Mouse (Mus musculus) olfactory bulb, adult 2 months (tissue): ENCODE results near the gene Clstn1.

Experiments
- CTCF ChIP-seq: fragments of 200-500 bp; IDR thresholded peaks from 2 replicates; pipeline ENCODE4 v1.5.1; 2012; ENCODE audit warnings: low read depth, mild to moderate bottlenecking, low read length, moderate library complexity; ENCODE audit not compliant: insufficient read depth
- POLR2A ChIP-seq: fragments of 200-500 bp; IDR thresholded peaks from 2 replicates; pipeline ENCODE4 v1.6.1; 2012; ENCODE audit warnings: mild to moderate bottlenecking, low read depth, low read length, moderate library complexity; ENCODE audit not compliant: insufficient read depth

DNA sequence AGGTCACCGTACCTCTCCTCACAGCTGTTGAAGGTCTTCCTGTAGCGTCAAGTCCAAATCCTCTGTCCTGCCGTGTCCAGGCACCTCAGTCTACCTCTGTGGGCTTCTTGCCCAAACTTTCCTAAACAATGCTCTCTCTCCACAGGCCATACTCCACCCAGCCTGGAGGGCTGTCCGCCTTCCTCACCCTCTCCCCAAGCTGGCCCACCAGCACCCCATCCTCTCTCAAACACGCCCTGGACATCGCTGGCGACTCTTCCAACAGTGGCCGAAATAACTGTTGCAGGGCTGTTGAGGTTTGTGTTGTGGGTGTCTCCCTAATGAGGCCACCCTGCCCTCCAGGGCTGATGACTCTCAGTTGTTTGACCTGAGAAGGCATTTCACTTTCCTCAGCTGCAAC lies 1.0 kb upstream of the Clstn1 start:
- TF ChIP-seq POLR2A (no peak), CTCF (no peak)
